Mouse (Mus musculus) brain, embryonic 14.5 days (tissue): ENCODE results near the gene Msi2. TPM values are rescaled to one million over a fixed set of nuclear protein-coding genes. Genes with fewer than 3 reads are reported as not detected.
A peak's percentile ranks its signal among the peaks of the same experiment; 100 is the strongest.

ENCODE experiments used
- DNase-seq: peaks from one replicate; pipeline ENCODE4 v3.0.0-alpha.2; 2011; ENCODE audit warnings: low read depth
- CTCF ChIP-seq: fragments of 200-500 bp; IDR thresholded peaks from 2 replicates; pipeline ENCODE4 v1.5.1; 2012; ENCODE audit warnings: inconsistent platforms, mild to moderate bottlenecking, moderate library complexity, borderline replicate concordance; ENCODE audit not compliant: insufficient read depth, insufficient read length; ENCODE audit errors: extremely low read depth
- POLR2A ChIP-seq: fragments of 200-500 bp; IDR thresholded peaks from 2 replicates; pipeline ENCODE4 v1.6.1; 2012; ENCODE audit warnings: mild to moderate bottlenecking, inconsistent platforms, borderline replicate concordance; ENCODE audit not compliant: poor library complexity, insufficient read depth, insufficient read length, severe bottlenecking; ENCODE audit errors: extremely low read depth
- polyA plus RNA-seq: library from polyadenylated mRNA; depleted of rRNA; stranded (reverse); fragments of >200 nt; gene quantifications from 2 replicates; pipeline ENCODE4 v1.2.3, GENCODE M21; 2012

Gene Msi2
- polyA plus RNA-seq, 1 experiment: 90.4 TPM

DNA sequence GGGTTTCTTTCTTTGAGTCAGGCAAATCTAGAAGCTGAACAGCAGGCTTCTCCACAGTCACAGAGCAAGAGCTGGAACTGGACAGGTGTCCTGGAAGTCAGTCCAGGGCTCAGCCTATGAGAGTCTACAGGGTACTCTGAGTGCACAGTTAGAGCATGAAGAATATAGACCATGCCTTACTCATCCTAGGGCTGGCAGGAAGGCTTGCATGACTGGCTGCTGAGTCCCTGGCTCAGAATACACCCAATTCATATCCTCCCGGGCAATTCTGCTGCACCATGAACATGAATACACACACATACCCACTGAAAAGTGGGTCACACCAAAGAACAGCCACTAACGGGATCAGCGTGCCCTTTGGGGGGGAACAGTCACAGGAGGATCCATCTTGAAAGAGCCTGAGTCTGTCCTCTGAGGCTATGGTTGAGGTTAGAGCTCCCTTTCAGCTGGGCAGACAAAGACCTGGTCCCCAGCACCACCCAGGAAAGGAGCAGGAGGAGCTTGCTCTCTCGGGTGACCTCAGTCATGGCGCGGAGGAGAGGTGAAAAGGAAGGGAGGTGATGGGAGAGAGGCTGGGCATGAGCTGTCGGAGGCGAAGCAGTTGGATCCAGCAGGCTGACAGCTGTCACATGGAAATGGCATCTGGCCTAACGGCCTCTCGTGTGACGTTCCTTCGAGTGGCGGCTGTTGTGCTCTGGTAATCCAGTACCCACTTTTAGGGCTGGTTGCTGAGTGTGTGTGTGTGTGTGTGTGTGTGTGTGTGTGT is 230.0 kb downstream of the Msi2 start:
- no peak for TF ChIP-seq POLR2A
- peak; percentile 78 for DNase-seq

GRCm38 (mm10) chr11:88485987-88486386 is 232.3 kb downstream of the Msi2 start:
- TF ChIP-seq POLR2A (no peak), CTCF (no peak)
- DNase-seq: peak; percentile 40

DNA sequence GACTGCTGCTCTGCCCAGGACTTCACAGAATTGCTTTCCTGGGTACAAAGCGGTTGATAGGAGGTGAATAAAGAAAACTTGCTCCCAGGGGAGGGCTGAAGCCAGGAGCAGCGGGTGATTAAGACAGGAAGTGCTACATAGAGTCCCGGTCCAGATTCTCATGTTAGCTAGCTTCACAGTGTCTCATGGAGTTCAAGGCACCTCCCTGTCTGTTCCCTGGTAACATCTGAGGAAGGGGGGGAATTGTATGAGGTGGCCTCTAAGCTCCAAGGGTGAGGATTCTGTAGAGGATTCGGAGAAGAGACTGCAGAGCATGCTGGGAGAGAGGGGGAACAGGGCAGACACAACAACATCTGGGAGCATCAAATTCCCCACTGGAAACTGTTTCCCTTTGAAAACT is 233.2 kb downstream of the Msi2 start:
- no peak for DNase-seq
- TF ChIP-seq CTCF (no peak), POLR2A (no peak)

- TF ChIP-seq POLR2A: no peak
- no peak for TF ChIP-seq CTCF
- DNase-seq: no peak
Observed at GRCm38 (mm10) chr11:88484047-88484446, 234.3 kb downstream of the Msi2 start.

- peak; percentile 95 for DNase-seq
- no peak for TF ChIP-seq CTCF
- TF ChIP-seq POLR2A: no peak
Observed at GRCm38 (mm10) chr11:88482636-88483035, 235.7 kb downstream of the Msi2 start.

- DNase-seq: peak; percentile 92
- TF ChIP-seq POLR2A: no peak
- no peak for TF ChIP-seq CTCF
Observed at GRCm38 (mm10) chr11:88482236-88482635, 236.1 kb downstream of the Msi2 start.

DNA sequence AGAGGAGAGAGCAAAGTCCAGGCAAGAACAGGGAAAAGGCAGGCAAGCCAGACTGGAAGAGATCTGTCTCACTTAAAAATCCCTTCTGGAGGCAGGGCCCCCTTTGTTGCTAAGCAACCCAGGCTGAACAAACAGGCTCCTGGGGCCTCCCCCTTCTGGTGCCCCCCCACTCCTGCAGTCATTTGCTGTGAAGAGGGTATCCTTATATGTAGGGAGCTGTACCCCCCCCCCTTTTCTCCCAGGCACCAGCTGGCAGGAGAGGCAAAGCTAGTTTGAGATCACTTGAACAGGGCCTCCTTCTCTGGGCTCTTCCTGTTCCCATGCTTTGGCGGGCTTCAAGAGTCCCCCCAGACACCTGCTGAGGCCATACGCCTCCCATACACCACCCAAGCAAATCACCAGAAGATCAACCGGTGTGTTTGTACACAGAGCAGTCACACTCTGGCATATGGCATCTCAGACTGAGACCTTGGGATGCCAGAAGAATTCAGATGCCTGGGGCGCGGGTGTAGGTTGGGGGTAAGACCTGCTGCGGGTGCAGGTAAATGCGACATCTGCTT is 236.6 kb downstream of the Msi2 start:
- peak; percentile 98 for DNase-seq
- TF ChIP-seq CTCF (no peak), POLR2A (no peak)

DNA sequence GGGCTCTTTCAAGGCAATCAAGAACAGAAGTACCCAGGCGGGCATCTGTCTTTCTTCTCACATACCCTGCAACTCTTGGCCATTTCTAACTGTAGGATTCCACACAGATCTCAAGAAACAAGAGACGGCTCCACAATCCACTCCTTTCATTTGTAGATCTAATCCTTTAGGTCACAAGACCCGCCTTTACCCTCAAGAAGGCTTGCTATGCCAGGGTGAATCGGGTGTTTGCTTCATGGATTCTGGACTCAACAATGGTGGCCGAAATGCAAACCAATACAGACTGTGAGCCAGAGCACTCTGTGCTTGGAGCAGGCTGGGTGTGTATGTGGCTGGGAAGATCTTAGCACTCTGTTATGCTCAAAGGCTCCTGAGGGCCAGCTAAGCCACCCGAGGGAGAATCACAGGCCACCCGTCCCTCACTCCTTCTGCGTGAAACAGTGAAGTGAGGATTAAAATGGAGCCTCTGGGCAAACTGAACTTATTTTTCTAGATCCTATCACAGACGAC is 237.2 kb downstream of the Msi2 start:
- no peak for TF ChIP-seq CTCF
- no peak for TF ChIP-seq POLR2A
- DNase-seq: no peak

- DNase-seq: peak; percentile 68
- no peak for TF ChIP-seq POLR2A
- TF ChIP-seq CTCF: no peak
Observed at GRCm38 (mm10) chr11:88479498-88479897, 238.8 kb downstream of the Msi2 start.

DNA sequence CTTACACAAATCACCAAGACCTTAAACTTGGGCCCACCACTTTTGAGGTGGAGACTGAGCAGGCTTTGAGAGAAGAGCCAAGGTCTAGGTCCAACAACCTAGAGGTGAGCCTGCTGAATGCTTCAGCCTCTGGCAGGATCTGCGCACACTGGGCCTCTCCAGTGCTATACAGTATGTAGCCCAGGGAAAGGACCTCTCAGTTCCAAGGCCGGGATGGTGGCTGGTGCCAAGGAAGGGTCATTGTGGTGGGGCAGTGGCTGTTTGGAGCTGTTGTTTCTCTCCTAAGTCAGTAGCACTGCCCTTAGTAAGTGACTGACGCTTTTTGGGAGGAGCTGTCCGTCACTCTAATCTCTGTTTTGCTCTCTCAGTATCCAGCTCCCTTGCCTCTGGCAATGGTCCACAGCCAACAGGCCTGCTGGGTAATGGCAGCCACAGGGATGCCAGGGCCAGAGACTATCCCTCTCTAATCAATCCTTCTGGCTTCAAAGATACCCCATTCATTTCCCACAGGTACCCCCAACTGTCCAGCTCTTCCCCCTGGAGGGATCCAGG is 243.3 kb downstream of the Msi2 start:
- TF ChIP-seq POLR2A: no peak
- no peak for TF ChIP-seq CTCF
- peak; percentile 80 for DNase-seq

DNA sequence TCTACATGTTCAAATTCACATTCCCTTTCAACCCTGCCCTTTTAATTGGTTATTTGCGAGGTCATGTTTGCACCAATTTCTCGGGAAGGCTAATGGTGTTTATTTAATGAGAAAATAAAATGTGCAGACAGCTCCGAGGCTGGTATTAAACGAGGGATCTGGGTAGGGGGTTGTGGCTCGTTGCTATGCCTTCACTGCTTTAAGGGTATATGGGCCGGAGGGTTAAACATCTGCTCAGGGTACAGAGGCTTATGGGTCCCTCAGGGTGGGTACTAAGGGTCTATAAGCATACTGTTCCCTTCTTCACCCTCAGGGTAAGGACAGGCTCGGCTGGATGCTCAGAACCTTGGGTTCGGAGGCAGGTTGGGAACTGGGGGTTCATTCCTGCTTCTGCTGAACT is 245.6 kb downstream of the Msi2 start:
- DNase-seq: no peak
- TF ChIP-seq CTCF: no peak
- TF ChIP-seq POLR2A: no peak

DNA sequence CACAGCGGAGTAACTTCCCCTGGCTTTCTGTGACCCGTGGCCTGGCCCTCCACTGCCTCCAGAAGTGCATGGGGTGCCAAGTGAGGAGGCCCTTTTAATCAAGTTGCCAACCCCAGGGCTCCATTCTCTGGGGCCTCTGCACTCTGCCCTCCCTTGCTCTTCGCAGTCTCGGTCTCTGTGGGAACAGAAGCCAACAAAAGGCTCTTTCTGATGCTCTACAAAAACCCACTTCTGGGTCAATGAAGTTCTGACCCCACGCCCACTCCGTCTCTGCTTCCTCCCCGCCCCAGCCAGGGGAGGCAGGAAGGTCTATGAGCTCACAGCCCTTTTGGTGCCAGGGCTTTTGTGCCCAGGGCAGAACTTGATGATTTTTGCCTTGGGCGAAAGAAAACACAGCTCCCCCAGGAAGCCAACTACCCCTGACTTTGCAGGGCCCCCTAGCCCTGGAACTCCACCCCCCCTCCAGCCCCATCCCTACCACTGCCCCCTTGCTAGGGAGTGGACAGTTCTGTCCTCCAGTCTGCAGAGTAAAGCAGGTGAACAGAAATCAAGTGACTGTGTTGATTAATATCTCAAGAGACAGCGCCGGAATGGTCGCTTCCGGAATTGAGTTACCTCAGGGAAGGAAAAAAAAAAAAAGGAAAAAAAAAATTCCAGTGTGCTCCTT is 246.2 kb downstream of the Msi2 start:
- TF ChIP-seq CTCF (no peak), POLR2A (no peak)
- DNase-seq: peak; percentile 87

DNA sequence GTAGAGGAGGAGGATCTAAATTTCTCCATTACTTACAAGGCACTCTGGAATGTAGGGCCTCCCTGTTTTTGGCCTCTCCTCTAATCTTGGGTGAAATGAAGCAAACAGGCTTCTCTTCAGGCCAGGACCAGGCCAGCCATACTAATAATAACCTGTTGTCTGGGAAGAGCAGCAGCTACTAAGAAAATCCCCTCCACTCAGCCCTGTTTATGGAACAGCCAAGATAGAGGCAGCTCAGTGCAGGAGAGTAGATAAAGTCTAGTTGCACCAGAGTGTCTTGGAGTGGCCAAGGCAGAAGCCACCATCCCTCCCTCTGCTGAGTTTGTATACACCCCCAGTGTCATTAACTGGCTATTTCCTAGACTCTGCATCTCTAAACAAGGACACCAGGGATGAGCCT is 247.7 kb downstream of the Msi2 start:
- no peak for TF ChIP-seq POLR2A
- TF ChIP-seq CTCF: no peak
- peak; percentile 40 for DNase-seq
